Mouse (Mus musculus): ENCODE data around the gene Tgm2. TPM values are rescaled to one million over a fixed set of nuclear protein-coding genes. Genes with fewer than 3 reads are reported as not detected.

The Tgm2 gene
- polyA plus RNA-seq (2012; ENCODE audit: insufficient read depth, low replicate concordance): 5.6 TPM in 1 of 2 replicates, not detected in the other

GRCm38 (mm10) chr2:158146223-158146622 lies at the start of gene Tgm2:
Gene Tgm2 (minus strand): TSS chr2:158146436.
- peaks cover 62% of the 10 kb centered on the region for H3K4me1 ChIP-seq
- TF ChIP-seq FLI1 (IDR thresholded peaks at IDR 0.05; ENCODE audit: low read length) (no peak), GATA1 (IDR thresholded peaks at IDR 0.05; ENCODE audit: borderline replicate concordance, low read length) (no peak)
- peaks cover 91% of the 10 kb centered on the region for H3K27me3 ChIP-seq (replicated peaks)
- H3K36me3 ChIP-seq (replicated peaks; ENCODE audit: low read length): peaks cover 4% of the 10 kb centered on the region
- H3K4me3 ChIP-seq (replicated peaks): peak within 1 kb of the TSS; percentile 89
- peaks cover 13% of the 10 kb centered on the region for H3K9me3 ChIP-seq

GRCm38 (mm10) chr2:158194945-158195640 lies 48.9 kb upstream of the Tgm2 start:
- Histone ChIP-seq H3K4me1 (peaks cover 9% of the 10 kb centered on the region), H3K4me3 (replicated peaks) (no peak overlapping the region), H3K27me3 (replicated peaks) (peaks cover 96% of the 10 kb centered on the region), H3K9me3 (no peaks in the 10 kb centered on the region), H3K36me3 (replicated peaks; ENCODE audit: low read length) (no peaks in the 10 kb centered on the region)
- no peak for TF ChIP-seq GATA1 (IDR thresholded peaks at IDR 0.05; ENCODE audit: borderline replicate concordance, low read length)
- TF ChIP-seq FLI1 (IDR thresholded peaks at IDR 0.05; ENCODE audit: low read length): no peak

- no peak overlapping the region for H3K4me3 ChIP-seq (replicated peaks)
- H3K4me1 ChIP-seq: peaks cover 9% of the 10 kb centered on the region
- H3K9me3 ChIP-seq: no peaks in the 10 kb centered on the region
- TF ChIP-seq FLI1 (IDR thresholded peaks at IDR 0.05; ENCODE audit: low read length): no peak
- H3K27me3 ChIP-seq (replicated peaks): peaks cover 96% of the 10 kb centered on the region
- H3K36me3 ChIP-seq (replicated peaks; ENCODE audit: low read length): no peaks in the 10 kb centered on the region
Observed at GRCm38 (mm10) chr2:158193611-158194336, 47.5 kb upstream of the Tgm2 start.

- no peak for TF ChIP-seq FLI1 (IDR thresholded peaks at IDR 0.05; ENCODE audit: low read length)
- TF ChIP-seq GATA1 (IDR thresholded peaks at IDR 0.05; ENCODE audit: borderline replicate concordance, low read length): no peak
- Histone ChIP-seq H3K27me3 (replicated peaks) (peaks cover 87% of the 10 kb centered on the region), H3K9me3 (no peaks in the 10 kb centered on the region), H3K4me1 (peaks cover 9% of the 10 kb centered on the region), H3K36me3 (replicated peaks; ENCODE audit: low read length) (no peaks in the 10 kb centered on the region), H3K4me3 (replicated peaks) (no peak overlapping the region)
Observed at GRCm38 (mm10) chr2:158191098-158191497, 44.9 kb upstream of the Tgm2 start.

- H3K9me3 ChIP-seq: no peaks in the 10 kb centered on the region
- peaks cover 9% of the 10 kb centered on the region for H3K4me1 ChIP-seq
- TF ChIP-seq GATA1 (IDR thresholded peaks at IDR 0.05; ENCODE audit: borderline replicate concordance, low read length) (no peak), FLI1 (IDR thresholded peaks at IDR 0.05; ENCODE audit: low read length) (no peak)
- no peak overlapping the region for H3K4me3 ChIP-seq (replicated peaks)
- H3K36me3 ChIP-seq (replicated peaks; ENCODE audit: low read length): no peaks in the 10 kb centered on the region
- peaks cover 85% of the 10 kb centered on the region for H3K27me3 ChIP-seq (replicated peaks)
Observed at GRCm38 (mm10) chr2:158189451-158189850, 43.2 kb upstream of the Tgm2 start.

- Histone ChIP-seq H3K4me3 (replicated peaks) (no peak overlapping the region), H3K27me3 (replicated peaks) (peaks cover 82% of the 10 kb centered on the region), H3K4me1 (no peaks in the 10 kb centered on the region; the same call in 1 of the 2 replicates), H3K36me3 (replicated peaks; ENCODE audit: low read length) (no peaks in the 10 kb centered on the region), H3K9me3 (no peaks in the 10 kb centered on the region)
- TF ChIP-seq GATA1 (IDR thresholded peaks at IDR 0.05; ENCODE audit: borderline replicate concordance, low read length): no peak
- TF ChIP-seq FLI1 (IDR thresholded peaks at IDR 0.05; ENCODE audit: low read length): no peak
Observed at GRCm38 (mm10) chr2:158186206-158186871, 40.1 kb upstream of the Tgm2 start.

GRCm38 (mm10) chr2:158183266-158183665 lies 37.0 kb upstream of the Tgm2 start:
- TF ChIP-seq FLI1 (IDR thresholded peaks at IDR 0.05; ENCODE audit: low read length) (no peak), GATA1 (IDR thresholded peaks at IDR 0.05; ENCODE audit: borderline replicate concordance, low read length) (no peak)
- H3K4me1 ChIP-seq: peaks cover 7% of the 10 kb centered on the region; the same call in 1 of the 2 replicates
- peaks cover 86% of the 10 kb centered on the region for H3K27me3 ChIP-seq (replicated peaks)
- H3K9me3 ChIP-seq: peaks cover 13% of the 10 kb centered on the region
- no peak overlapping the region for H3K4me3 ChIP-seq (replicated peaks)
- H3K36me3 ChIP-seq (replicated peaks; ENCODE audit: low read length): no peaks in the 10 kb centered on the region

GRCm38 (mm10) chr2:158181932-158182331 lies 35.7 kb upstream of the Tgm2 start:
- Histone ChIP-seq H3K36me3 (replicated peaks; ENCODE audit: low read length) (no peaks in the 10 kb centered on the region), H3K9me3 (peaks cover 17% of the 10 kb centered on the region), H3K4me1 (peaks cover 11% of the 10 kb centered on the region; the same call in 1 of the 2 replicates), H3K4me3 (replicated peaks) (no peak overlapping the region), H3K27me3 (replicated peaks) (peaks cover 95% of the 10 kb centered on the region)
- no peak for TF ChIP-seq FLI1 (IDR thresholded peaks at IDR 0.05; ENCODE audit: low read length)
- TF ChIP-seq GATA1 (IDR thresholded peaks at IDR 0.05; ENCODE audit: borderline replicate concordance, low read length): no peak

- no peak for TF ChIP-seq GATA1 (IDR thresholded peaks at IDR 0.05; ENCODE audit: borderline replicate concordance, low read length)
- TF ChIP-seq FLI1 (IDR thresholded peaks at IDR 0.05; ENCODE audit: low read length): no peak
- Histone ChIP-seq H3K27me3 (replicated peaks) (peaks cover 95% of the 10 kb centered on the region), H3K9me3 (peaks cover 23% of the 10 kb centered on the region), H3K36me3 (replicated peaks; ENCODE audit: low read length) (no peaks in the 10 kb centered on the region), H3K4me3 (replicated peaks) (no peak overlapping the region), H3K4me1 (peaks cover 22% of the 10 kb centered on the region)
Observed at GRCm38 (mm10) chr2:158180797-158181196, 34.6 kb upstream of the Tgm2 start.

Measured in megakaryocyte, embryonic 14.5 days (primary cell).